Mouse (Mus musculus): Measurements from ENCODE around the gene Ubr7. TPM values are rescaled to one million over a fixed set of nuclear protein-coding genes. Genes with fewer than 3 reads are reported as not detected.

The Ubr7 gene
- polyA plus RNA-seq, 1 experiment from 2014 or later = 16.1 TPM

GRCm38 (mm10) chr12:102799528-102799927, 41.8 kb downstream of the Ubr7 start:
- Histone ChIP-seq H3K9me3 (ENCODE audit: control insufficient read depth, low read length) (no peaks in the 10 kb centered on the region), H3K4me1 (replicated peaks; ENCODE audit: control insufficient read depth, insufficient read depth) (no peaks in the 10 kb centered on the region), H3K4me3 (ENCODE audit: low read depth, low read length) (no peak overlapping the region), H3K4me2 (replicated peaks; ENCODE audit: low read depth) (no peak overlapping the region), H3K9ac (ENCODE audit: low read length) (no peak overlapping the region), H3K27me3 (ENCODE audit: control insufficient read depth, insufficient read depth, low read length) (no peaks in the 10 kb centered on the region), H3K27ac (replicated peaks) (no peak overlapping the region), H3K36me3 (ENCODE audit: control insufficient read depth, insufficient read depth, low read length) (no peaks in the 10 kb centered on the region)
- ATAC-seq (ENCODE audit: low FRiP score, low TSS enrichment) = no peak
- no peak for TF ChIP-seq EP300 (optimal IDR thresholded peaks at IDR 0.05)
- DNase-seq (ENCODE audit: low spot score) = no peak
- 86% methylated on average over 2 of the region's 2 CpGs for WGBS

GRCm38 (mm10) chr12:102814858-102815257, 57.1 kb downstream of the Ubr7 start:
- WGBS = 58% methylated on average over 1 of the region's 1 CpGs

GRCm38 (mm10) chr12:102826399-102826798, 68.6 kb downstream of the Ubr7 start:
- peak; percentile 20 for DNase-seq (ENCODE audit: low spot score)
- WGBS = 73% methylated on average over 1 of the region's 1 CpGs
- H3K27ac ChIP-seq (replicated peaks) = no peak overlapping the region
- no peak overlapping the region for H3K4me3 ChIP-seq (ENCODE audit: low read depth, low read length)
- ATAC-seq (ENCODE audit: low FRiP score, low TSS enrichment) = no peak
- no peaks in the 10 kb centered on the region for H3K9me3 ChIP-seq (ENCODE audit: control insufficient read depth, low read length)
- TF ChIP-seq CTCF (IDR thresholded peaks at IDR 0.05; ENCODE audit: low read depth) (no peak), EP300 (optimal IDR thresholded peaks at IDR 0.05) (no peak)
- H3K27me3 ChIP-seq (ENCODE audit: control insufficient read depth, insufficient read depth, low read length) = no peaks in the 10 kb centered on the region
- no peaks in the 10 kb centered on the region for H3K36me3 ChIP-seq (ENCODE audit: control insufficient read depth, insufficient read depth, low read length)
- no peaks in the 10 kb centered on the region for H3K4me1 ChIP-seq (replicated peaks; ENCODE audit: control insufficient read depth, insufficient read depth)
- no peak overlapping the region for H3K9ac ChIP-seq (ENCODE audit: low read length)
- H3K4me2 ChIP-seq (replicated peaks; ENCODE audit: low read depth) = no peak overlapping the region

More at GRCm38 (mm10) chr12:102814858-102815257, 57.1 kb downstream of the Ubr7 start:
- H3K4me2 ChIP-seq (replicated peaks; ENCODE audit: low read depth) = no peak overlapping the region
- H3K4me3 ChIP-seq (ENCODE audit: low read depth, low read length) = no peak overlapping the region
- H3K27ac ChIP-seq (replicated peaks) = no peak overlapping the region
- H3K9ac ChIP-seq (ENCODE audit: low read length) = no peak overlapping the region
- H3K9me3 ChIP-seq (ENCODE audit: control insufficient read depth, low read length) = no peaks in the 10 kb centered on the region
- ATAC-seq (ENCODE audit: low FRiP score, low TSS enrichment) = no peak
- no peak for DNase-seq (ENCODE audit: low spot score)
- no peaks in the 10 kb centered on the region for H3K27me3 ChIP-seq (ENCODE audit: control insufficient read depth, insufficient read depth, low read length)
- H3K36me3 ChIP-seq (ENCODE audit: control insufficient read depth, insufficient read depth, low read length) = 0 out of 2 replicates have a peak, but pooled peaks cover 4% of the 10 kb centered on the region
- TF ChIP-seq EP300 (optimal IDR thresholded peaks at IDR 0.05) (no peak), CTCF (IDR thresholded peaks at IDR 0.05; ENCODE audit: low read depth) (no peak)
- no peaks in the 10 kb centered on the region for H3K4me1 ChIP-seq (replicated peaks; ENCODE audit: control insufficient read depth, insufficient read depth)

GRCm38 (mm10) chr12:102827119-102827518, 69.4 kb downstream of the Ubr7 start:
- Histone ChIP-seq H3K27me3 (ENCODE audit: control insufficient read depth, insufficient read depth, low read length) (no peaks in the 10 kb centered on the region), H3K27ac (replicated peaks) (no peak overlapping the region), H3K36me3 (ENCODE audit: control insufficient read depth, insufficient read depth, low read length) (no peaks in the 10 kb centered on the region), H3K9me3 (ENCODE audit: control insufficient read depth, low read length) (no peaks in the 10 kb centered on the region), H3K4me2 (replicated peaks; ENCODE audit: low read depth) (no peak overlapping the region), H3K4me1 (replicated peaks; ENCODE audit: control insufficient read depth, insufficient read depth) (no peaks in the 10 kb centered on the region), H3K9ac (ENCODE audit: low read length) (no peak overlapping the region), H3K4me3 (ENCODE audit: low read depth, low read length) (no peak overlapping the region)
- TF ChIP-seq CTCF (IDR thresholded peaks at IDR 0.05; ENCODE audit: low read depth) (no peak), EP300 (optimal IDR thresholded peaks at IDR 0.05) (no peak)
- no peak for ATAC-seq (ENCODE audit: low FRiP score, low TSS enrichment)
- no peak for DNase-seq (ENCODE audit: low spot score)
- WGBS = 66% methylated on average over 1 of the region's 1 CpGs

Other genes starting within 250 kb of the Ubr7 start
- 28.9 and 33.2 TPM in 2 replicates for gene Chga, start 203.0 kb upstream of the Ubr7 start, polyA plus RNA-seq (2015; fragmentation: Nextera tagmentation; extraction: Ambion mirVana)
- gene Itpk1, start 53.0 kb upstream of the Ubr7 start, polyA plus RNA-seq (2015; fragmentation: Nextera tagmentation; extraction: Ambion mirVana) = 21.5 and 26.7 TPM in 2 replicates
- gene Moap1, start 14.3 kb upstream of the Ubr7 start, polyA plus RNA-seq (2015; fragmentation: Nextera tagmentation; extraction: Ambion mirVana) = 8.1 and 9.5 TPM in 2 replicates
- 10.5 and 10.9 TPM in 2 replicates for gene Tmem251, start 14.2 kb upstream of the Ubr7 start, polyA plus RNA-seq (2015; fragmentation: Nextera tagmentation; extraction: Ambion mirVana)
- not detected in 2 replicates for gene Gm28051, start 202 bp upstream of the Ubr7 start, polyA plus RNA-seq (2015; fragmentation: Nextera tagmentation; extraction: Ambion mirVana)
- 13.6 and 14.7 TPM in 2 replicates for gene Gon7, start 164 bp upstream of the Ubr7 start, polyA plus RNA-seq (2015; fragmentation: Nextera tagmentation; extraction: Ambion mirVana)
- 10.3 and 10.6 TPM in 2 replicates for gene Gm20604, start 705 bp downstream of the Ubr7 start, polyA plus RNA-seq (2015; fragmentation: Nextera tagmentation; extraction: Ambion mirVana)
- 8.4 and 9.0 TPM in 2 replicates for gene Btbd7, start 120.5 kb downstream of the Ubr7 start, polyA plus RNA-seq (2015; fragmentation: Nextera tagmentation; extraction: Ambion mirVana)
- not detected in 2 replicates for gene Cox8c, start 141.3 kb downstream of the Ubr7 start, polyA plus RNA-seq (2015; fragmentation: Nextera tagmentation; extraction: Ambion mirVana)
- 0.15 and 0.17 TPM in 2 replicates for gene Unc79, start 190.9 kb downstream of the Ubr7 start, polyA plus RNA-seq (2015; fragmentation: Nextera tagmentation; extraction: Ambion mirVana)

Data from stomach, postnatal 0 days (tissue).